Mouse (Mus musculus) spleen, adult 2 months (tissue): ENCODE data around the gene Rin2.

Source experiments
- CTCF ChIP-seq: fragments of 200-500 bp; IDR thresholded peaks from 2 replicates; pipeline ENCODE4 v1.5.1; 2011; ENCODE audit warnings: mild to moderate bottlenecking, inconsistent platforms; ENCODE audit not compliant: insufficient read depth, insufficient read length, insufficient replicate concordance; ENCODE audit errors: extremely low read depth
- POLR2A ChIP-seq: fragments of 200-500 bp; IDR thresholded peaks from 2 replicates; pipeline ENCODE4 v1.6.1; 2011; ENCODE audit warnings: low read depth, low read length, inconsistent platforms

DNA sequence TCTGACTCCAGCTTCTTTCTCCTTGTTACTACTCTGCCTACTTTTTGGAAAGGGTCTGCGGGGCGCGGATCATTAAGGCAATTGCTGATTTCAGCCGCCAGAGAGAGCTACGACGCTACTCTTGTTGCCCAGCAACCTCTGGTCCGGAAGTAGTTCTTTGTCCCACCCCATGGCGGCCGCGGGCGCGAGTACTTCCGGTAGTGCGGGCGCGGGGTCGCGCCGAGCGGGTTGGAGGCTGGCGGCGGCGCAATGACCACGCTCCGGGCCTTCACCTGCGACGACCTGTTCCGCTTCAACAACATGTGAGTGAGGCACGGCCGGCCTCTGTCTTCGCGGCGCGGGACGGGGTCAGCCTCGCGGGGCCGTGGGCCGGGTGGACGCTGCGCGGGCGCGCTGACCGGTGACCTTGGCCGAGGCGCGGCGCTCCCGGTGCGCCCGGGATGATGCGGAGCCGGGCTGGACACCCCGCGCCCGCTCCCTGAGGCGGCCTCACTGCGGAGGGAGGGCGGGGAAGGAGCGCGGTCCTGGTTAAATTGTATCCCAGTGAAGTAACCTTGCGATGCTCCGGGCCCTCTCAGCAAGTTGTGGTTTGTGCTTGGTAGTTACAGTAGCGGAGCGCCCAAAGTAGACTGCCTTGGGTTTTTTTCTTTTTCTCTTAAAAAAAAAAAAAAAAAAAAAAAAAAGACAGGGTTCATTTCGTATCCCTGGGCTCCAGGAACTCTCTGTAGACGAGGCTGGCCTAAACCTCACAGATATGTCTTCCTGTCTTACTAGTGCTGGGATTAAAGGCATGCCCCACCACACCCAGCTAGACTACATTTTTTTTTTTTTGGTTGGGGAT is 228.3 kb downstream of the Rin2 start:
- TF ChIP-seq CTCF (peak; percentile 41; the same call in 1 of the 2 replicates), POLR2A (no peak)
